Mouse (Mus musculus) forebrain, embryonic 15.5 days (tissue): ENCODE measurements around the gene Fbxo42. TPM values are rescaled to one million over a fixed set of nuclear protein-coding genes. Genes with fewer than 3 reads are reported as not detected.

Experiments used
- ATAC-seq: fragments of 200-750 bp; cut with Nextera tagmentation; replicated peaks from 2 replicates; pipeline ENCODE4 v1.8.0; 2017; ENCODE audit warnings: mild to moderate bottlenecking, moderate TSS enrichment, moderate library complexity
- H3K27ac ChIP-seq: fragments of 300-500 bp; sonication (generic); replicated peaks from 2 replicates; pipeline ENCODE4 v1.5.1; 2015; ENCODE audit warnings: mild to moderate bottlenecking, inconsistent platforms
- H3K27me3 ChIP-seq: fragments of 300-500 bp; sonication (generic); 2 replicates; pipeline ENCODE4 v1.6.1; 2015; ENCODE audit warnings: inconsistent platforms
- H3K36me3 ChIP-seq: fragments of 300-500 bp; sonication (generic); 2 replicates; pipeline ENCODE4 v1.6.1; 2015; ENCODE audit warnings: mild to moderate bottlenecking, inconsistent platforms
- H3K4me1 ChIP-seq: fragments of 300-500 bp; sonication (generic); 2 replicates; pipeline ENCODE4 v1.6.1; 2015; ENCODE audit warnings: inconsistent platforms
- H3K4me2 ChIP-seq: fragments of 300-500 bp; sonication (generic); replicated peaks from 2 replicates; pipeline ENCODE4 v1.6.1; 2015; ENCODE audit warnings: mild to moderate bottlenecking, inconsistent platforms
- H3K4me3 ChIP-seq: fragments of 300-500 bp; sonication (generic); 2 replicates; pipeline ENCODE4 v1.5.1; 2015; ENCODE audit warnings: mild to moderate bottlenecking, inconsistent platforms
- H3K9ac ChIP-seq: fragments of 300-500 bp; sonication (generic); replicated peaks from 2 replicates; pipeline ENCODE4 v1.6.1; 2015; ENCODE audit warnings: mild to moderate bottlenecking, inconsistent platforms
- H3K9me3 ChIP-seq: fragments of 300-500 bp; sonication (generic); 2 replicates; pipeline ENCODE4 v1.6.1; 2016; ENCODE audit warnings: inconsistent platforms
- WGBS: fragments of 180-500 bp; shearing (Covaris S2); methylation state at CpG from one replicate; pipeline ENCODE4 v1.1.7; 2015; ENCODE audit warnings: mixed read lengths; 5-methylcytosine and 5-hydroxymethylcytosine counted together
- polyA plus RNA-seq: library from polyadenylated mRNA; unstranded; fragments of >200 nt; fragmentation: Nextera tagmentation; extraction: Ambion mirVana; gene quantifications from 2 replicates; pipeline ENCODE4 v1.2.1, GENCODE M21; 2015

Fbxo42 gene
- polyA plus RNA-seq, 1 experiment from 2014 or later: 25.0 TPM

- WGBS: 93% methylated on average over 2 of the region's 2 CpGs
- no peak overlapping the region for H3K4me2 ChIP-seq
- no peaks in the 10 kb centered on the region for H3K27me3 ChIP-seq
- H3K4me3 ChIP-seq: no peak overlapping the region
- no peak overlapping the region for H3K27ac ChIP-seq
- no peaks in the 10 kb centered on the region for H3K9me3 ChIP-seq
- peaks cover 13% of the 10 kb centered on the region for H3K36me3 ChIP-seq
- no peak for ATAC-seq
- H3K4me1 ChIP-seq: no peaks in the 10 kb centered on the region
- no peak overlapping the region for H3K9ac ChIP-seq
Measured at GRCm38 (mm10) chr4:141183932-141184331, 36.2 kb downstream of the Fbxo42 start.

GRCm38 (mm10) chr4:141184426-141184825, 36.7 kb downstream of the Fbxo42 start:
- H3K9ac ChIP-seq: no peak overlapping the region
- no peak overlapping the region for H3K27ac ChIP-seq
- no peaks in the 10 kb centered on the region for H3K4me1 ChIP-seq
- no peaks in the 10 kb centered on the region for H3K9me3 ChIP-seq
- 89% methylated on average over 4 of the region's 4 CpGs for WGBS
- ATAC-seq: no peak
- H3K4me3 ChIP-seq: no peak overlapping the region
- peaks cover 13% of the 10 kb centered on the region for H3K36me3 ChIP-seq
- H3K4me2 ChIP-seq: no peak overlapping the region
- H3K27me3 ChIP-seq: no peaks in the 10 kb centered on the region

GRCm38 (mm10) chr4:141186923-141187836, 39.5 kb downstream of the Fbxo42 start:
- H3K27ac ChIP-seq: no peak overlapping the region
- WGBS: 82% methylated on average over 9 of the region's 9 CpGs

GRCm38 (mm10) chr4:141191294-141191693, 43.6 kb downstream of the Fbxo42 start:
- no peak overlapping the region for H3K4me3 ChIP-seq
- no peaks in the 10 kb centered on the region for H3K9me3 ChIP-seq
- H3K4me1 ChIP-seq: no peaks in the 10 kb centered on the region
- peaks cover 19% of the 10 kb centered on the region for H3K36me3 ChIP-seq
- H3K27ac ChIP-seq: no peak overlapping the region
- H3K4me2 ChIP-seq: no peak overlapping the region
- ATAC-seq: no peak
- H3K9ac ChIP-seq: no peak overlapping the region
- no peaks in the 10 kb centered on the region for H3K27me3 ChIP-seq
- WGBS: 93% methylated on average over 7 of the region's 7 CpGs

More at GRCm38 (mm10) chr4:141186923-141187836, 39.5 kb downstream of the Fbxo42 start:
- Histone ChIP-seq H3K4me1 (no peaks in the 10 kb centered on the region), H3K9ac (no peak overlapping the region), H3K4me3 (no peak overlapping the region), H3K4me2 (no peak overlapping the region), H3K9me3 (no peaks in the 10 kb centered on the region), H3K27me3 (no peaks in the 10 kb centered on the region), H3K36me3 (peaks cover 11% of the 10 kb centered on the region)
- ATAC-seq: no peak

GRCm38 (mm10) chr4:141194553-141194952, 46.8 kb downstream of the Fbxo42 start:
- no peaks in the 10 kb centered on the region for H3K9me3 ChIP-seq
- no peak overlapping the region for H3K9ac ChIP-seq
- no peak for ATAC-seq
- H3K27ac ChIP-seq: no peak overlapping the region
- no peaks in the 10 kb centered on the region for H3K27me3 ChIP-seq
- H3K4me2 ChIP-seq: no peak overlapping the region
- no peak overlapping the region for H3K4me3 ChIP-seq
- WGBS: 94% methylated on average over 6 of the region's 6 CpGs
- peaks cover 42% of the 10 kb centered on the region for H3K36me3 ChIP-seq
- H3K4me1 ChIP-seq: no peaks in the 10 kb centered on the region

GRCm38 (mm10) chr4:141196981-141197685, 49.4 kb downstream of the Fbxo42 start:
- ATAC-seq: no peak
- H3K4me2 ChIP-seq: no peak overlapping the region
- H3K4me1 ChIP-seq: no peaks in the 10 kb centered on the region
- WGBS: 94% methylated on average over 13 of the region's 13 CpGs
- no peak overlapping the region for H3K27ac ChIP-seq
- peaks cover 55% of the 10 kb centered on the region for H3K36me3 ChIP-seq
- no peak overlapping the region for H3K4me3 ChIP-seq
- no peaks in the 10 kb centered on the region for H3K27me3 ChIP-seq
- H3K9ac ChIP-seq: no peak overlapping the region
- H3K9me3 ChIP-seq: no peaks in the 10 kb centered on the region

- no peak for ATAC-seq
- Histone ChIP-seq H3K9me3 (no peaks in the 10 kb centered on the region), H3K4me3 (no peak overlapping the region), H3K27me3 (no peaks in the 10 kb centered on the region), H3K27ac (no peak overlapping the region), H3K9ac (no peak overlapping the region), H3K4me1 (no peaks in the 10 kb centered on the region), H3K36me3 (peaks cover 55% of the 10 kb centered on the region), H3K4me2 (no peak overlapping the region)
- 94% methylated on average over 11 of the region's 13 CpGs for WGBS
Measured at GRCm38 (mm10) chr4:141197686-141198035, 49.9 kb downstream of the Fbxo42 start.

GRCm38 (mm10) chr4:141200906-141201305, 53.2 kb downstream of the Fbxo42 start:
- 89% methylated on average over 11 of the region's 11 CpGs for WGBS
- Histone ChIP-seq H3K27me3 (no peaks in the 10 kb centered on the region), H3K9ac (no peak overlapping the region), H3K4me3 (no peak overlapping the region), H3K4me2 (no peak overlapping the region), H3K27ac (no peak overlapping the region), H3K4me1 (no peaks in the 10 kb centered on the region), H3K9me3 (no peaks in the 10 kb centered on the region), H3K36me3 (peaks cover 43% of the 10 kb centered on the region)
- no peak for ATAC-seq

GRCm38 (mm10) chr4:141202192-141202591, 54.5 kb downstream of the Fbxo42 start:
- Histone ChIP-seq H3K4me3 (no peak overlapping the region), H3K9me3 (no peaks in the 10 kb centered on the region), H3K4me1 (no peaks in the 10 kb centered on the region), H3K36me3 (peaks cover 32% of the 10 kb centered on the region), H3K27ac (no peak overlapping the region), H3K9ac (no peak overlapping the region), H3K27me3 (no peaks in the 10 kb centered on the region), H3K4me2 (no peak overlapping the region)
- 94% methylated on average over 6 of the region's 6 CpGs for WGBS
- no peak for ATAC-seq

- H3K9ac ChIP-seq: no peak overlapping the region
- 75% methylated on average over 4 of the region's 4 CpGs for WGBS
- no peaks in the 10 kb centered on the region for H3K4me1 ChIP-seq
- no peak overlapping the region for H3K27ac ChIP-seq
- no peaks in the 10 kb centered on the region for H3K9me3 ChIP-seq
- no peak for ATAC-seq
- H3K27me3 ChIP-seq: no peaks in the 10 kb centered on the region
- H3K4me2 ChIP-seq: no peak overlapping the region
- H3K4me3 ChIP-seq: no peak overlapping the region
- H3K36me3 ChIP-seq: peaks cover 16% of the 10 kb centered on the region
Measured at GRCm38 (mm10) chr4:141204580-141205061, 56.9 kb downstream of the Fbxo42 start.

- WGBS: 95% methylated on average over 5 of the region's 5 CpGs
- H3K4me2 ChIP-seq: no peak overlapping the region
- H3K9me3 ChIP-seq: no peaks in the 10 kb centered on the region
- no peak overlapping the region for H3K27ac ChIP-seq
- H3K36me3 ChIP-seq: no peaks in the 10 kb centered on the region; the same call in 1 of the 2 replicates
- H3K27me3 ChIP-seq: no peaks in the 10 kb centered on the region
- no peak overlapping the region for H3K4me3 ChIP-seq
- no peak overlapping the region for H3K9ac ChIP-seq
- H3K4me1 ChIP-seq: no peaks in the 10 kb centered on the region
- ATAC-seq: no peak
Measured at GRCm38 (mm10) chr4:141207081-141207480, 59.4 kb downstream of the Fbxo42 start.

GRCm38 (mm10) chr4:141210524-141211219, 63.0 kb downstream of the Fbxo42 start:
- 77% methylated on average over 14 of the region's 14 CpGs for WGBS
- H3K4me2 ChIP-seq: peak overlapping the region; percentile 36
- ATAC-seq: no peak
- peak overlapping the region; percentile 9; the same call in 1 of the 2 replicates for H3K9ac ChIP-seq
- peak overlapping the region; percentile 51 for H3K27ac ChIP-seq
- H3K9me3 ChIP-seq: no peaks in the 10 kb centered on the region
- peak overlapping the region; percentile 31 for H3K4me3 ChIP-seq
- H3K36me3 ChIP-seq: no peaks in the 10 kb centered on the region
- H3K4me1 ChIP-seq: peaks cover 12% of the 10 kb centered on the region
- no peaks in the 10 kb centered on the region for H3K27me3 ChIP-seq
